ENCODE assay signal across 21 mouse cellular contexts in genomic region chr7:110705311-110706000, GRCm38 (mm10).
DNase-seq lines count a peak whose midpoint lies in the region; TF ChIP-seq lines count a peak whose summit lies in the region.
"Had no signal": no experiment of that assay in that cellular context is flagged by ENCODE, and none has a peak within 500 bp of the region (broad histone marks: within the 10 kb centered on the region; RNA-seq: fewer than 3 reads in every experiment).

No protein-coding gene starts in this region.

- no peak for TF ChIP-seq EP300 in heart, adult 2 months (IDR thresholded peaks at IDR 0.05; ENCODE audit: insufficient read depth, low read depth, low read length)

- H3K4me3 ChIP-seq in heart, adult 2 months: no peak overlapping the region
- no peak overlapping the region for H3K4me3 ChIP-seq in brown adipose tissue, adult 24 weeks (ENCODE audit: insufficient read depth, low read depth, low read length)
- H3K4me3 ChIP-seq: embryonic facial prominence, embryonic 10.5 days; embryonic facial prominence, embryonic 13.5 days; heart, embryonic 13.5 days had no signal

- H3K4me1 ChIP-seq in heart, adult 2 months (ENCODE audit: control insufficient read depth, insufficient read depth, low read length): peaks cover 51% of the 10 kb centered on the region
- peaks cover 62% of the 10 kb centered on the region for H3K4me1 ChIP-seq in brown adipose tissue, adult 24 weeks (ENCODE audit: control insufficient read depth, insufficient read depth, insufficient read length, low read length)

- no peak for TF ChIP-seq CTCF in heart, adult 2 months (IDR thresholded peaks at IDR 0.05)

- 42% methylated on average over 6 of the region's 6 CpGs for WGBS in heart, adult 2 months

- intact Hi-C loops in heart, adult 2 months (cut with DNase I): loop anchor here (5.0 kb wide), 1 partner anchor 418 kb away; no protein-coding TSS in a partner anchor
- intact Hi-C loops in heart, postnatal 36 days (cut with DNase I): no loop called here

- TF ChIP-seq POLR2A in heart, adult 2 months (IDR thresholded peaks at IDR 0.05; ENCODE audit: insufficient read depth, low read depth, low read length): no peak

- H3K36me3 ChIP-seq in heart, adult 2 months (ENCODE audit: control insufficient read depth, insufficient read depth, low read length): peaks cover 4% of the 10 kb centered on the region; the same call in 1 of the 2 replicates
- H3K36me3 ChIP-seq: embryonic facial prominence, embryonic 10.5 days; embryonic facial prominence, embryonic 13.5 days; heart, embryonic 13.5 days had no signal

- H3K79me2 ChIP-seq in heart, adult 2 months (replicated peaks; ENCODE audit: control insufficient read depth, insufficient read depth, low read length): no peaks in the 10 kb centered on the region

- H3K27ac ChIP-seq in heart, adult 2 months: peak overlapping the region; percentile 72
- peak overlapping the region; percentile 37 for H3K27ac ChIP-seq in brown adipose tissue, adult 24 weeks (replicated peaks; ENCODE audit: low read depth, low read length)
- H3K27ac ChIP-seq: embryonic facial prominence, embryonic 10.5 days; embryonic facial prominence, embryonic 13.5 days; heart, embryonic 13.5 days; hindbrain, embryonic 14.5 days; hindbrain, postnatal 0 days had no signal

- DNase-seq in heart, adult 2 months: no peak
- no peak for DNase-seq in heart, postnatal 36 days
- peak; percentile 46 for DNase-seq in lung, postnatal 10 days
- DNase-seq in lung, postnatal 36 days: no peak
- no peak for DNase-seq in T-cell, adult 2 months (ENCODE audit: low spot score)
- DNase-seq: adrenal gland, postnatal 10 days; adrenal gland, postnatal 36 days; cerebellum, adult 11 months; cerebellum, adult 2 months; cerebellum, adult 9-11 months; cerebellum, postnatal 25 days; embryo, embryonic 11 days; forebrain, postnatal 0 days; heart, postnatal 4 days; kidney, adult 18-20 months had no signal

- no peak overlapping the region for H3K9ac ChIP-seq in heart, adult 2 months (ENCODE audit: low read depth, low read length)
- H3K9ac ChIP-seq: embryonic facial prominence, embryonic 13.5 days; forebrain, postnatal 0 days; heart, embryonic 13.5 days; hindbrain, embryonic 14.5 days had no signal

- H3K27me3 ChIP-seq in heart, adult 2 months (ENCODE audit: control insufficient read depth, insufficient read depth, low read length): no peaks in the 10 kb centered on the region
